Mouse (Mus musculus) midbrain, embryonic 11.5 days (tissue): ENCODE measurements around the gene F13a1. TPM values are rescaled to one million over a fixed set of nuclear protein-coding genes. Genes with fewer than 3 reads are reported as not detected.

Experiments
- ATAC-seq: fragments of 200-750 bp; cut with Nextera tagmentation; 2 replicates; pipeline ENCODE4 v1.8.0; 2017; ENCODE audit warnings: moderate TSS enrichment, moderate library complexity; ENCODE audit not compliant: low FRiP score
- DNase-seq: peaks from one replicate; pipeline ENCODE4 v3.0.0; 2015; ENCODE audit warnings: low spot score; ENCODE audit errors: missing footprints
- H3K27ac ChIP-seq: fragments of 300-500 bp; sonication (generic); 2 replicates; pipeline ENCODE4 v1.5.1; 2014; ENCODE audit warnings: low read depth, low read length
- H3K27me3 ChIP-seq: fragments of 300-500 bp; sonication (generic); 2 replicates; pipeline ENCODE4 v1.6.1; 2014; ENCODE audit warnings: mild to moderate bottlenecking, low read length, moderate library complexity, mixed read lengths; ENCODE audit not compliant: control insufficient read depth, insufficient read depth
- H3K36me3 ChIP-seq: fragments of 300-500 bp; sonication (generic); 2 replicates; pipeline ENCODE4 v1.6.1; 2014; ENCODE audit warnings: mild to moderate bottlenecking, low read length, moderate library complexity, mixed read lengths; ENCODE audit not compliant: control insufficient read depth, insufficient read depth
- H3K4me1 ChIP-seq: fragments of 300-500 bp; sonication (generic); 2 replicates; pipeline ENCODE4 v1.6.1; 2014; ENCODE audit warnings: low read length; ENCODE audit not compliant: control insufficient read depth, insufficient read depth
- H3K4me2 ChIP-seq: fragments of 300-500 bp; sonication (generic); 2 replicates; pipeline ENCODE4 v1.6.1; 2014; ENCODE audit warnings: mild to moderate bottlenecking, moderate library complexity
- H3K4me3 ChIP-seq: fragments of 300-500 bp; sonication (generic); 2 replicates; pipeline ENCODE4 v1.5.1; 2014; ENCODE audit warnings: low read depth, low read length
- H3K9ac ChIP-seq: fragments of 300-500 bp; sonication (generic); 2 replicates; pipeline ENCODE4 v1.6.1; 2014; ENCODE audit warnings: low read length
- H3K9me3 ChIP-seq: fragments of 300-500 bp; sonication (generic); 2 replicates; pipeline ENCODE4 v1.6.1; 2016; ENCODE audit warnings: low read length; ENCODE audit not compliant: control insufficient read depth
- WGBS: fragments of 180-500 bp; shearing (Covaris S2); extraction: QIAGEN DNeasy Blood & Tissue Kit; methylation state at CpG from one replicate; pipeline ENCODE4 v1.1.7; 2014; 5-methylcytosine and 5-hydroxymethylcytosine counted together
- polyA plus RNA-seq: library from polyadenylated mRNA; unstranded; fragments of >200 nt; fragmentation: Nextera tagmentation; extraction: Ambion mirVana; gene quantifications from 2 replicates; pipeline ENCODE4 v1.2.1, GENCODE M21; 2014

F13a1 gene
- polyA plus RNA-seq = 13.5 and 15.7 TPM in 2 replicates

DNA sequence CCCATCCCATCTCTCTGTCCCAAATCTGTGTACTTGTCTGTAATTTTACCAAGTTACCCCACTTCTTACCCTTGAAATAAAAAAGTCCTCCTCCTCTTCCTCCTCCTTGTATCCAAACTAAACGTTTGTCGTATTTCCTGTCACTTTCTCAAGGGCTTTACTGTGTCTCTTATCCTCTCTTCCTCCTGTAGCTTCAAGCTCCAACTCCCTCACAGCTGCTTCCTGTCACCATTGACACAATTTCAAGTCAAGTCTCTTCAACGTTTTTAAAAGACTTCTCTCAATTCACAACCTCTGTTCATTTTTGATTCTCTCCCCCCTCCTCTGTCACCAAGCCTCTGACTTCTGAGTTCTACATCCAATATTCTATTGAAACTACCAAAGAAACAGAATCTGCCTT lies at the start of gene F13a1:
TSS of gene F13a1 (minus strand) at position 119 of the 400 bp plus-strand sequence.
- Histone ChIP-seq H3K4me3 (no peak within 1 kb of the TSS), H3K4me1 (no peaks in the 10 kb centered on the region), H3K27ac (no peak within 1 kb of the TSS), H3K4me2 (no peak within 1 kb of the TSS), H3K9ac (no peak within 1 kb of the TSS), H3K36me3 (no peaks in the 10 kb centered on the region), H3K27me3 (no peaks in the 10 kb centered on the region), H3K9me3 (no peaks in the 10 kb centered on the region)
- ATAC-seq = no peak
- DNase-seq = no peak
- 68% methylated on average over 3 of the region's 3 CpGs for WGBS

DNA sequence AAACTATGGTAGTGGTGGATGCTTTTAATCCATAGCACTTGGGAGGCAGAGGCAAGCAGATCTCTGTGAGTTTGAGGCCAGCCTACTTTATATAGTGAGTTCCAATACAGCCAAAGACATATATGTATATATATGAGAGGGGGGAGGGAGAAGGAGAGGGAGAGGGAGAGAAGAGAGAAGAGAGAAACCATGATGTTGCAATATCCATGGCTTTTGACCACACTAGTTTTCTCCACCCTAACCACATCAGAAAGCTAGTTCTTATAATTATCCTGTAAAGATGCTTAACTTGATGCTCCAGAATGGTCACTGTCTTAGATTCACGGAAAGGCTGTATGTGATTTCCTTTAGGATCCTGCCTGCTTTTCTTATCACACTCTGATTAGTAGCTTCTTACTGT lies 41.6 kb upstream of the F13a1 start:
- H3K9ac ChIP-seq = no peak overlapping the region
- no peaks in the 10 kb centered on the region for H3K36me3 ChIP-seq
- no peak overlapping the region for H3K4me3 ChIP-seq
- H3K27ac ChIP-seq = no peak overlapping the region
- WGBS = 90% methylated on average over 1 of the region's 1 CpGs
- H3K4me2 ChIP-seq = no peak overlapping the region
- no peak for ATAC-seq
- DNase-seq = no peak
- no peaks in the 10 kb centered on the region for H3K27me3 ChIP-seq
- H3K4me1 ChIP-seq = no peaks in the 10 kb centered on the region
- no peaks in the 10 kb centered on the region for H3K9me3 ChIP-seq

DNA sequence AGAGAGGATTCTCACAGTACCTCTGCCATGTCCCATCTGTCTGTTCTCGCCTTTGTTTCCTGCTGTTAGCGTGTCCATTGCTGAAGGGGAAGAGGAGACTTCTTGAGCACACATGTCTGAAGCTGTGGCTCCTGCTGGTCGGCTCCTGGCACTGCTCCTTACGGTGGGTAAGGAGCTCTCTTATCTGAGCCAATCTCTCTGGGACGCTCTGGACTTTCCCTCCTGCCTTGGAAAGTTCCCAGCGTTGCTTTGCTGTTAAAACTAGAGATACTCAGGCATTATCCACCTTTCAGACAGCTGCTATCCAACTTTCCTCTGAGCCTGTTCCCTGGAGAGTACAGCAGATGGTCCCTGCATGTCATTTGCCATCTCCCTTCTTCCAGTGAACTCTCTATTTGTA lies 39.1 kb upstream of the F13a1 start:
- no peaks in the 10 kb centered on the region for H3K27me3 ChIP-seq
- no peak for DNase-seq
- no peaks in the 10 kb centered on the region for H3K4me1 ChIP-seq
- 72% methylated on average over 6 of the region's 6 CpGs for WGBS
- no peak overlapping the region for H3K4me3 ChIP-seq
- ATAC-seq = no peak
- no peak overlapping the region for H3K27ac ChIP-seq
- no peaks in the 10 kb centered on the region for H3K9me3 ChIP-seq
- H3K9ac ChIP-seq = no peak overlapping the region
- no peaks in the 10 kb centered on the region for H3K36me3 ChIP-seq
- H3K4me2 ChIP-seq = no peak overlapping the region

DNA sequence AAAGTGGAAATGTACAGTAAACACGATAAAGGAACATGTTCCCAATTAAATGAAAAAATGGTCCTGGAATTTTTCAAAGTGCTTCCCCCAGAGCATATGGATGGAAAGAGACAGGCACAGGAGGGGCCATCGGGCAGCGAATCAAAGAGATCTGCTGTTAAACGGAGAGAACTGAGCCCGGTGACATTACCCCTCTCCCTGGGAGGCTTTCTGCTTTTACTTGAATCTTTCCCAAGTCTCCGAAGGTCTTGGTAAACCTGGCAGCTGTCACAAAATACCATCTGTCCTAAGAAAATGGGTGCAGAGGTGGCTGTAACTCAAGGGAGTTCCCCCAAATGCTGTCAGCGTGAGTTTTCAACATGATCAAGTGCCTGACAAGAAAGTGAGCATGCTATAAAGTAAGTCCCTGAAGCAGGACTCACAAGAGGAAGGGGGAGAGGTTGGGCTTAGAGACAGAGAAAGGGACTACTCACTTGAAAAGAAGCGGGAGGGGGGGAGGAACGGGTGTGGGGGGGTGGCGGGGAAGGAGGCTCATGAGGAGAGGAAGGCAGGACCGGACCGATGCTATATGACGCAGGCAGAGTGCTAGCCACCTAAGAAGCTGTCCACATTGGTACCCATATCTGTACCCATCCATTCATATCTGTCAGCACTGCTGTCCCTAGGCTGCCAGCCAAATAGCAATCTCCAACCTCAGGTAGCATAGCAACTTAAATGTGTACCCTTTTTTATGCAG lies 31.6 kb upstream of the F13a1 start:
- Histone ChIP-seq H3K4me2 (no peak overlapping the region), H3K9me3 (no peaks in the 10 kb centered on the region), H3K27ac (no peak overlapping the region), H3K4me1 (no peaks in the 10 kb centered on the region), H3K4me3 (no peak overlapping the region), H3K9ac (no peak overlapping the region), H3K36me3 (no peaks in the 10 kb centered on the region), H3K27me3 (no peaks in the 10 kb centered on the region)
- ATAC-seq (no peak), DNase-seq (no peak)
- WGBS = 57% methylated on average over 13 of the region's 13 CpGs

DNA sequence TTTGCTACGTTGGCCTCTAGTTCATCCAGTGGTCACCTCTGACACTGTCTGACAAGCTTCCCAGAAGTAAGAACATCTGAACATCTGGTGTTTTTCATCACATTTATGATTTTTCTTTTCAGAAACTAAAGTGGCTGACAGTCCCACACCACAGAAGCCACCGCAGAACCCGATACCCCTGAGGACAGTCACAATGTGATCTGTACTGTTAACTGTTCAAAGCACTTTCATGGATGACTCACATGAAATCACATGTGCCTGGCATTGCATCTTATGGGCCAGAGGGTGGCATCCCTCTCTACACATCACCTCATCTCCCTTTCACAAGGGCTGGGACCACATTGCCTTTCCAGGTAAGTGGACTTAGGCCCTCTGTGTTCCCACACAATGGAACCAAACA lies 21.3 kb upstream of the F13a1 start:
- no peaks in the 10 kb centered on the region for H3K36me3 ChIP-seq
- DNase-seq = no peak
- no peaks in the 10 kb centered on the region for H3K4me1 ChIP-seq
- H3K27ac ChIP-seq = no peak overlapping the region
- no peak for ATAC-seq
- H3K4me3 ChIP-seq = no peak overlapping the region
- no peaks in the 10 kb centered on the region for H3K27me3 ChIP-seq
- WGBS = 92% methylated on average over 3 of the region's 3 CpGs
- no peaks in the 10 kb centered on the region for H3K9me3 ChIP-seq
- H3K9ac ChIP-seq = no peak overlapping the region
- no peak overlapping the region for H3K4me2 ChIP-seq

DNA sequence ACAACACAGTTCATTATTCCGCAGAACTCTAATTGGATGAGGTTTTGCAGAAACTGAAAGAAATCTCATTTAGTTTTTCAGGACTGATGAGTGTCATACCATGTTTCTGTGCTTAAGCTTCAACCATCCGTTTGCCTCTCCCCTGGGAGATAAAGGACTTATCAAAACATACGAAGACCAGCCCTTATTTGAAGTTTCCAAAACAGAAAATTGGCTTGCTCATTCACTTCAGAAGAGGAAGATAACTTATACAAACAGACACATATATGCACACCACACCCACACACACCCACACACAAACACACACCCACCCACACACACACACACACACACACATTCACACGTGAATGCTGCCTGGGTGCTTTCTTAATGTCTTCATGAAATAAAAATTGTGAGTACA lies 20.8 kb upstream of the F13a1 start:
- Histone ChIP-seq H3K4me3 (no peak overlapping the region), H3K4me1 (no peaks in the 10 kb centered on the region), H3K4me2 (no peak overlapping the region), H3K9me3 (no peaks in the 10 kb centered on the region), H3K27me3 (no peaks in the 10 kb centered on the region), H3K27ac (no peak overlapping the region), H3K9ac (no peak overlapping the region), H3K36me3 (no peaks in the 10 kb centered on the region)
- DNase-seq (no peak), ATAC-seq (no peak)
- WGBS = 86% methylated on average over 4 of the region's 4 CpGs

DNA sequence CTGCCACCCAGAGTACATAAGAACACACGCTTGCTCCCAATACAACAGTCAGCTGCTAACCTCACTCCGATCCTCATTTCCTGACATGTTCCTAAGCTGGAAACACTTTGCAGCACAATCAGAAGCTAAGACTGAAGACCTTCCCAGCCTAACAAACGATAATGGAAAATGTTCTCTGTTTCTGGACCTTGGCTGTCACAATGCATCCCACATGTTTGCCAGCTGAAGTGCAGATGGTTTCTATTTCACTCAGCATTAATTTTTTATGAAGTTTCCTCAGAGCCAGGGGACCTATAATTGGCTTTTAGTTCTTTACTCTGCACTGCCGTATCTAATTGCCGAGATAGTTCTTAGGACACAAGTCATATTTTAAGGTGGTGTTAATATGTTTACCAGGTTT lies 10.8 kb upstream of the F13a1 start:
- DNase-seq = no peak
- Histone ChIP-seq H3K4me3 (no peak overlapping the region), H3K9me3 (no peaks in the 10 kb centered on the region), H3K9ac (no peak overlapping the region), H3K4me1 (no peaks in the 10 kb centered on the region), H3K36me3 (no peaks in the 10 kb centered on the region), H3K27ac (no peak overlapping the region), H3K4me2 (no peak overlapping the region), H3K27me3 (no peaks in the 10 kb centered on the region)
- ATAC-seq = no peak
- WGBS = 85% methylated on average over 5 of the region's 5 CpGs

DNA sequence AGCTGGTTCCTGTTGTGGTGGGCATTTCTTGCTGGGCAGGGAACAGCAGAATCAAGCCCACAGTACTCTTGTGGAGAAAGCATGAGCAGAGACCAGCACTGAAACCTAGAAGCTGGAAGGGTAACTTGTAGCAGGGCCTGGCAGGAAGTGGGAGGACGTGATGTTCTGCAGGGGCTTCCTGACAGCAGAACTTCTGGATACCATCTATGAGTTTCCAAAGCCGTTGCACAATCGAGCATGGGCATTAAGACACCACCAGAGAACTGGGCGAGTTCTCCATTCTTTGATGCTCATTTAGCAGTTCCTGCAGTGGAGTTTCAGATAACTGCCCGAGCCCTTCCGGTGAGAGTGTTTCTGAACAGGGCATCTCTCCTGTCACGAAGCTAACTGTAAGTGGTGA lies 6.6 kb upstream of the F13a1 start:
- Histone ChIP-seq H3K36me3 (no peaks in the 10 kb centered on the region), H3K9me3 (no peaks in the 10 kb centered on the region), H3K4me1 (no peaks in the 10 kb centered on the region), H3K27ac (no peak overlapping the region), H3K4me2 (no peak overlapping the region), H3K9ac (no peak overlapping the region), H3K4me3 (no peak overlapping the region), H3K27me3 (no peaks in the 10 kb centered on the region)
- no peak for DNase-seq
- 87% methylated on average over 7 of the region's 7 CpGs for WGBS
- ATAC-seq = no peak

DNA sequence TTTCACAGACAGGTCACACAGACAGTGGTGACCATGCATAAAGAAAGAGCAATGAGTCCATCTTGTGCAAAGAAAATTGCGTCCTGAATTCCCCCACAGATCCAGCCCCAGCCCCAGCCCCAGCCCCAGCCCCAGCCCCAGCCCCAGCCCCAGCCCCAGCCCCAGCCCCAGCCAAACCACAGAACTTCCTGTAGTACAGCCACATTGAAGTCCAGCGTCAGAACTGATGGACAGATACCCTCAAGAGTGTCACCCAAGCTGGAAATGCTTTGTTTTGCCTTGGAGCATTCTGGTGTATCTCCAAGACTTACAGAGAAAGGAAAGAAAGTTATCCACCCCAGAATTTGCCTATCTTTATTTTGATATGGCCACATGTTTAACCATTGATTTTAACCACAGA lies 413 bp downstream of the F13a1 start:
- DNase-seq = no peak
- 85% methylated on average over 2 of the region's 2 CpGs for WGBS
- H3K27me3 ChIP-seq = no peaks in the 10 kb centered on the region

More for the DNA sequence above, 413 bp downstream of the F13a1 start:
- no peaks in the 10 kb centered on the region for H3K9me3 ChIP-seq
- no peaks in the 10 kb centered on the region for H3K4me1 ChIP-seq
- no peak overlapping the region for H3K4me2 ChIP-seq
- H3K36me3 ChIP-seq = no peaks in the 10 kb centered on the region
- no peak overlapping the region for H3K27ac ChIP-seq
- no peak overlapping the region for H3K9ac ChIP-seq
- H3K4me3 ChIP-seq = no peak overlapping the region
- no peak for ATAC-seq
